Mouse (Mus musculus): ENCODE results near the gene Cse1l.

Cse1l gene

DNA sequence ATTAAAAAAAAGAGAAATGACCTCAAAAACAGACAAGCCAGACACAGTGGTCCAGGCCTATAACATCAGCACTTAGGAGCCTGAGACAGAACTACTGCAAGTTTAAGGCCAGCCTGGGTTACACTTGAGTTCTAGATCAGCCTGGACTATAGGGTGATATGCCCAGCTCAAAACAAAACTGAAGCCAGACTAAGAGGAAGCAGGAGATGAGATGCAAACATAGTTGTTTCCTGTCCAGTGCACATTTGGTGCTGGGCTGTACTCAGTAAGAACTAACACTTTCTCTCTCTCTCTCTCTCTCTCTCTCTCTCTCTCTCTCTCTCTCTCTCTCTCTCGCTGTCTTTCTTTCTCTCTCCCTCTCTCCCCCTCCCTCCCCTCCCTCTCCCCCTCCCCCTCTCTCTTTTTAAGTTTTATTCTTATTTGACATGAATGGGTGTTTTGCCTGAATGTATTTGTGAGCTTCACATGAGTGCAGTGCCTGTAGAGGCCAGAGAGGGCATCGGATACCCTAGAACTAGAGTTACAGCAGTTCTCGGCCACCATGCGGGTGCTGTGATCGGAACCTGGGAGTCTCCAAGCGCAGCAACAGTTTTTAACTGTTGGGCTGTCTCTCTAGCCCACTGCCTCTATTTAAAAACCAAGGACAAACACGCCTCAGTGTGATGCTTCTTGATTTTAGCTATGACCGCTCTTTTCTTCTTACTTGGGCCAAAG is 4.9 kb upstream of the Cse1l start:
- no peak for DNase-seq (ENCODE audit: low spot score in 2 of 2)

DNA sequence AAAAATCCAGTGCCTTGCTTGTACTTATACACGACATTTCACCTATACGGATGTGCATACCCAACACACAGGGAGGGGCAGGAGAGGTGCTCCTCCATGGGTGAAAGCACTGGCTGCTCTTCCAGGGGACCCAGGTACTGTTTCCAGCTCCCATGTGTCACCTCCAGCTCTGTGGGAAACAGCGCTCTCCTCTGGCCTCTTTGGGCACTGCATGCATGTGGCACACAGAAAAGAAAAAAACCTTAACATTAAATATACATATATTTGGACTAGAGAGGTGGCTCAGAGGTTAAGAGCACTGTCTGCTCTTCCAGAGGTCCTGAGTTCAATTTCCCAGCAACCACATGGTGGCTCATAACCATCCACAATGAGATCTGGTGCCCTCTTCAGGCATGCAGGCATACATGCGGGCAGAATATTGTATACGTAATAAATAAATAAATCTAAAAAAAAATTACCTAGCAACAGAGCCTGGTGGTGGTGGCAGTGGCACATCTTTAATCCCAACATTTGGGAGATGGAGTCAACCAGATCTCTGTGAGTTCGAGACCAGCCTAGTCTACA is 2.0 kb upstream of the Cse1l start:
- no peak for DNase-seq (ENCODE audit: low spot score in 2 of 2)

DNA sequence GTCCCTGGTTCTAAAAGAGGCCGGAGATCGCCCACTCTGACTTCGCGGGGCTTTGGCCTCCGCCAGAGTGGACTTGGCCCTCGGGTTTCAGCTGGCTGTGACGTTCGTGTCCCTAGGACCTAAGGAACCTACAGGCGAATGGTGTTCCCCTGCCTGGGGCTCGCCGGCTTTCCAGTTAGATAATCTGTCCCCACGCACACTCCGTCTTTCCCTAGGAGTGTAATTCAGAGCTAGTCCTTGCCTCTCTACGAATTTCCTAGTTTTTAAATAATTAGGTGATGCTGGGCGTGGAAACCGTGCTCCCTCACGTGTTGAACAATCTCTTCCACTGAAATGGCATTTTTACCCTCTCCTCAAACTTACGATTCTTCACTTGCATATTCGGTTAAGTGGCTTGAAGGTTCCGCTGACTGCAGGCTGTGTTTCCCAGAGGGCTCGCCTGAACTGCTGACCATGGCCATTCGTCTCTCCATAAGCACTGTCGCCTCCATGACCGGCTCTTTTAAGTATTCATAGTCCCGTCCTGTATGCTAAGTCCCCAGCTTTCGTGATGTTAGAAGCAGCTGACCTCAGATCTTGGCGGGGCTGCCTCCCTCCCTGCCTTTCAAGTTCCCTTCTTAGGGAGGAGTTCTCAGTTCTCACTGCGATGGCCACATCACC is 813 bp downstream of the Cse1l start:
- DNase-seq (ENCODE audit: low spot score in 2 of 2) = no peak

DNA sequence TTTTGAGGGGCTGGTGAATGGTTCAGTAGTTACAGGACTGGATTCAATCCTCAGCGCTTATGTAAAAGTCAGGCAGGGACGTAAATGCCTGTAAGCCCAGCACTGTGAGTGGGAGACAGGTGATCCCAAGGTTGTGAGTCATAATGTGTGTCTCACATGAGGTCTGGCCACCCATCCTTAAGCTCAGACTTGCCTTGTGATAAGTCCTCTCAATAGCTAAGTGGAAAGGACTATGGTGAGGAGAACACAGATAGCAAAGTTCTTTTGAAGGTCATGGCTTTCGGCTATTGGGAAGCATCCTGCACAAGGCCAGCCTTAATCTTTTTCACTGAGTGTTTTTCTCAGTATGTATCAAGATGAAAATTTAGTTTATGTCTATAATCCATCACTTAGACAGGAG is 3.9 kb downstream of the Cse1l start:
- DNase-seq (ENCODE audit: low spot score in 2 of 2) = no peak

DNA sequence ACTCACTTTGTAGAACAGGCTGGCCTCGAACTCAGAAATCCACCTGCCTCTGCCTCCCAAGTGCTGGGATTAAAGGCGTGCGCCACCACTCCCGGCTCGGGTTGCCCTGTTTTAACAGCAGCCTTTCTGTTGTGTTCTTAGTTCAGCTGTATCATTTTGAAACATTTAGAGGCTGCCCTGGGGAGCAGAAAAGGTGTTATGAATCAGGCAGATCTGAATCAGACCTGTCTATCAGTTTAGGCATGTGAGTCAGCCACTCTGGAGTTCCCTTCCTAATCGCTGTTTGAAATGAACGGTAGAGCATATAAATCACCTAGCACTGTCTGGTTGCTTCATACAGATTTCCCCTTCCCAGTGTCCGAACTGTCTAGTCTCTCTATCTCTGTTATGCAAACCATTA is 4.7 kb downstream of the Cse1l start:
- no peak for DNase-seq (ENCODE audit: low spot score in 2 of 2)

DNA sequence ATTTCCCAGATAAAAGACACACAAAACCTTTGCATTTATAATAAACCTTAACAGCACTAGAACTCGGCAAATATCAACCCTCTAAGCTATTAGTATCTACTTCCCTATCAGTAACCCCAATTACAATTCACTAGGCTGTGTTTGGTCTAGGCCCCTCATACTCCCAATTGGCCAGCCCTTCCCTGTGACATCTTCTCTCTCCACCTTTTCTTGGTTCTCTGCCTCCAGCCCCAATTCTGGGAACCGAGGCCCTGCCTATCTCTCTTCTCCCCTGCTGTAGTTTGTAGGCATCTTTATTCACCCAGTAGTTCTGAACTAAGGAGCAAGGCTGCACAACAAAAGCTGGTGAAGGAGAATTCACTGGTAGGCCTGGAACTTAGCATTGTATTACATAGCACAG is 18.1 kb downstream of the Cse1l start:
- no peak for DNase-seq (ENCODE audit: low spot score in 2 of 2)

DNA sequence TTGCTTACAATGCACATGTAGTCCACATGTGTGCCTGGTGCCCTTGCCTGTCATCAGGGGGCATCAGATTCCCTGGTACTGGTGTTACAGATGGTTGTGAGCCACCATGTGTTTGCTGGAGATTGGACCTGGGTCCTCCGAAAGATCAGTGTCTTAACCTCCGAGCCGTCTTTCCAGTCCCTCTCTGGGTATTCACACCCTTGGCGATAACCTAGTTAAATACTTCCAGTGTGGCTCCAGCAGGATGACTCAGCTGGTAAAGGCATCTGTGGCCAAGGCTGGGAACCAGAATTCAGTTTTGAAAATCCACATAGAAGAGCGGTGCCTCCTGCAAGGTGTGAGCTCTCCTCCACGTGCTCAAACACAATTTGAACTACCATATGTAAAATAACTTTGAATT is 28.1 kb downstream of the Cse1l start:
- no peak for DNase-seq (ENCODE audit: low spot score in 2 of 2)

DNA sequence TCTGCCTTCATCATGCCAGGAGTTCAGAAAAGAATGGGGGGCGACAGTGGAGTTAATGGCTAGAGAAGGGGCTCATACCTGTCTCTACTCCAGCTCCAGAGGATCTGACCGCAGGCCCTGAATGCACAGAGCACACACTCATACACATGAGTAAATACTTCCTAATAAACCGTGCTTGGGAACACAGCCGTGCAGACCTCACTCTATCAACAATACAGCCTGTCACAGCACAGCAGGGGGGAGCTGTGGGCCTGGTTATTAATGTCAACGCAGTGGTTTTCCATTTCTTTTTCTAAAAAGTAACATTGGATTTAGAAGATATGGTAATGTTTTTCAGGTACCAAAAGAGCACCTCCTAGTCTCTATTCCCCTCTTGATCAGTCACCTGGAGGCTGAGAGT is 28.6 kb downstream of the Cse1l start:
- no peak for DNase-seq (ENCODE audit: low spot score in 2 of 2)

DNA sequence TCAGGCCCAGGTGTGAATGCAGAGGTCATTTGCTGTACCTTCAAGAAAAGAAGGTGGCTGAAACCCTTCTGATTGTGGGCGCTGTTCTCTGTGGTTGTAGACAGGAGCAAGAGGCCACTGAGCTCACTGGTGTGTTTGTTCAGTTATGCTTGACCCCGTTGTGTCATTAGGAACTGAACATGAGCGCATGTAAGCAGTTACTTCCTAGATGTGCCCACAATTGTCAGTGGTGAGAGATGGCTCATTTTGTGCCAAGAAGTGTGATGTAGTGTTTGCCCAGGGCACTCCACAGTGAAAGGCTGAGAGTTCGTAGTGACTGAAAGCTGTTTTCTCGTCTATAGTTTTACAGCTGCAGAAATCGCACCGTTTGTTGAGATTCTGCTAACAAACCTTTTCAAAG is 29.7 kb downstream of the Cse1l start:
- no peak for DNase-seq (ENCODE audit: low spot score in 2 of 2)

DNA sequence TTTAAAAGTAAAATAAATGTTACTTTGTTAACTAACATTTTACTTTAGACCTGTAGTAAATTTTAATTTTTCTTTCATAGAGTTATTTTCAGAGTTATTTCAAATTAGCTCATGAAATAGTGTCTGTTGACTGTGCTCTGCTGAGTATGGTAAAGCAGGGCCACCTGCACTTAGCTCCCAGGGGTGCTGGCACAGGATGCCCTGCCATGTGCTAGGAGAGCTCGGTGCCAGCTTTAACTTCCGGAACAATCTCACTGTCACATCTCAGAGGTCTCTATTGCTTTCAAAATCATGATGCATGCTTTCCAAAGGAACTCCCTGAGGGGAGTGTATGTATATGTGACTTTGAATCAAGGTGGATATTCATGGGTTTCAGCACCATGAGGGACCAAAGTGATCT is 30.3 kb downstream of the Cse1l start:
- no peak for DNase-seq (ENCODE audit: low spot score in 2 of 2)

DNA sequence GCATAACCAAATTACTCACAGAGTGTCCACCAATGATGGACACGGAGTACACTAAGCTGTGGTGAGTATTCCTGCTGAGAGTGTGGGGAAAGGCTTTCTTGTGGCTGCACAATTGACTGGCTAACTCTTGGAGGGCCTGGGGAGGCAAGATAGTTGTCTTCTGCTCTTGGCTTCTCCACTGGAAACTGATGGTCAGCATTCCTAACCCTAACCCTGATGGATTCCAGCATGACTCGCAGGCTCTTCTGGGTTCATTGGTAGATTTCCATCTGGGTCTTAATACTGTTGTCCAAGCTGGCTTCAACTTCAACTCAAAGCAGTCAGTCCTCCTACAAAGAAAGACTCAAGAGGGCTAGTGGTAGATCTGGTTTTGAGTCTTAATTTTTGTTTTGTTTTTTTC is 37.3 kb downstream of the Cse1l start:
- no peak for DNase-seq (ENCODE audit: low spot score in 2 of 2)

DNA sequence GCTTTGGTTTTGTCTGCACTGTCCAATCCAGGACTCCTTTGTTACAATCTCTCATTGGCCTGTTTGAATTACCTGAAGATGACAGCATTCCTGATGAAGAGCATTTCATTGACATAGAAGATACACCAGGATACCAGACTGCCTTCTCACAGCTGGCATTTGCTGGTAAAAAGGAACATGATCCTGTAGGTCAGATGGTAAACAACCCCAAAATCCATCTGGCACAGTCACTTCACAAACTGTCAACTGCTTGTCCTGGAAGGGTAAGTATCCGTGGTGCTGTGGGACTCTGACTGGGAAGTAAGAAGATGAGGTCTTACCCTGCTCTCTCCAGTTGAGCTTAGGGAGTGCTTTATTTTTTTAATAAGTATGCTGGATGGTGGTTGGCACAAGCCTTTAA is 38.5 kb downstream of the Cse1l start:
- no peak for DNase-seq (ENCODE audit: low spot score in 2 of 2)

DNA sequence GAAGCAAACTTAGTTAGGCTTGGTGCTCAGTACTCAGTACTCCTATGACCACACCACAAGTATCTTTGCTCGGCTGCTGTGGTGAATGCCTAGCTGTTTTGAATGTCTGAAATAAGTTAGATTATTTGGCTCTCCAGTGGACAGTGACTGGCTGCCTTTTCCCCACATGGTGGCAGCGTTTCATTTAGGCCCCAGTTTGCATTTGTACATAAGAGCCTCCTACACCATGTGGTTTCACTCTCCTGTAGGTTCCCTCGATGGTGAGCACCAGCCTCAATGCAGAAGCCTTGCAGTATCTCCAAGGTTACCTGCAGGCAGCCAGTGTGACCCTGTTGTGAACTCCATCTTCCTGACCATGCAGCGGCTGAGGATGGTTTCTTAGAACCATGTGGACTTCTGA is 39.6 kb downstream of the Cse1l start:
- no peak for DNase-seq (ENCODE audit: low spot score in 2 of 2)

DNA sequence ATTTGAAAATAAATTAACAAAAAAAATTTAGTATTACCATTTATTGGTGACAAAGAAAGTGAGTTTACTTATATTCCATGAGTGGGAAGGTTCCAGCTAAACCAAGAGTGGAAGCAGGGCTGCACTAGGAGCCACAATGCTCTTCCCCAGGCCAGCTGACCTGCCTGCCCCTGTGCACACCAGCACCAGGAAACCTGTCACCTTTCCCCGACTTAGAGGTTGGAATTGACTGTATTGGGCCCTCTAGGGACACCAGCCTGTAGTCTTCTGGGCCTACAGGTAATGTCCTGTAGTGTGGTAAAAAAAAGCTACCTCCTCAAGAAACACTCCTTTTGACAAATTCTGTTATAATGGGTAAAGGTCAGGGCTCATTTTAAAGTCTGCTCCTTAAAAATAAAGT is 42.4 kb downstream of the Cse1l start:
- no peak for DNase-seq (ENCODE audit: low spot score in 2 of 2)

DNA sequence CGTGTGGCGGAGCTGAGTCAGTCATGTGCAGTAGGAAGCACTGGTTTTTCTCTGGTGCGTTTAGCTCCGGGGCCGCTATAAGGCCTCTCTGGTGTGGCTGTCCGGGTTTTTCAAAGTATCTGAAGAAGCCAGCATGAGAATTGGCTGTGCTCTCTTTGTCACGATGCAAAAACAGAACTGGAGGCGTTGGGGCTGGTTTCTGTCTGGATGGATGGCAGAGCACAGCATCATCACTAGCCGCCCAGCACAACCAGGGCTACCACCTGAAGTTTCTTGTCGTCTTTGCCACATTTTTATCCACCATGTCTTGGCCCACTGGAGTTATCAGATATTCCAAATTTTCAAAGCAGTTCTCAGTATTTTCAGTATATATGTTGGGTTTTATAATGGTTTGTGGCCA is 43.1 kb downstream of the Cse1l start:
- DNase-seq (ENCODE audit: low spot score in 2 of 2) = no peak

DNA sequence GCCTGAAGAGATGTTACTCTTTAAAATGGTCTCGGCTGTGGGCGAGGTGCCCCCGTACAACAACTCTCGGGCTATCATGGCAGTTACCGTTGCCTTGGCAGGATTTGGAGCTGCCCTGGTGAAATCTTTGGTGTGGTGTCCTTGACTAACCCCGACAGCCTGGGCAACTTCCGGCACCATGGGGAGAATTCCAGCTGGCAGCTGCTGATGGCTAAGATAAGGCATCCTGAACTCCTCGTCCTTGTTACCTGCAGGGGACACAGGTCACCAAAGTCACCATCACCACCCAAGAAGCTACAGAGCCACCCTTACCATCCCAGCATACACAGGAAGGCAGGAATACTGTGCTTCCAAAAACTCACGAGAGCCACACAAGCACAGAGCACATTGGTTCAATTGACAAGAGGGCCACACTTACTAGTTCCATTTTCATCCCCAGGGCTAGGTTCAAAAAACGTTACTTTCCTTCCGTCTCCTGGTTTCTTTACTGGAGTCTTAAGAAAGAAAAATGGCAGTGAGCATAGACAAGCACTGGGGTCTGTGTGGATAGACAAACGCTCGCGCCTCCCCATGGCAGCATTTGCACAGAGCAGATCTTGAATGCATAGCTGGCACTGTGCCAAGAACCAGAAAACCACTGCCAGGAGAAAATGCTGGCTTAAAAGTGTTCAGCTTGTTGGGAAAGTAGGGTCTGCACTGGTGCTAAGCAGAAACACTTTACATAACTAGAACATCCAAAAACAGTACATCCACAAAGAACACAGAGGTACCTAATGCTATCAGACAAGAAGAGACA is 45.2 kb downstream of the Cse1l start:
- no peak for DNase-seq (ENCODE audit: low spot score in 2 of 2)

DNA sequence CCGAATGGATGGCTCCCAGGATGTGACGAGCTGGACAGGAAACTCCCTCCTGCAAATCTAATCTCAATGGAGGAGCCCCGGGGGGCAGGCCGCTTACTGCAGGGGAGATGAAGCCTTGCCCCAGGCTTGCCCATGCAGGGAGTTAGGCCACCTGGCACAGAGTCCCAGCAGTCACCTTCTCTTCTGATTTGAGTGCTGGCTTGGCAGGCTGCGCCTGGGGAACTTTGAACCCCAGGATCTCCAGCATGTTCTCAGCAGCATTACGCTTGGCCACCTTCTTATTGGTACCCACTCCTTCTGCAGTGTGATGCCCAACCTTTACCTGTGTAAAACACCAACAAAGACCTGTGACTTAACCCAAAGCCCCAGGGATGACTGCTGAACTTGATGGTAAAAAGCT is 46.3 kb downstream of the Cse1l start:
- DNase-seq (ENCODE audit: low spot score in 2 of 2) = no peak

DNA sequence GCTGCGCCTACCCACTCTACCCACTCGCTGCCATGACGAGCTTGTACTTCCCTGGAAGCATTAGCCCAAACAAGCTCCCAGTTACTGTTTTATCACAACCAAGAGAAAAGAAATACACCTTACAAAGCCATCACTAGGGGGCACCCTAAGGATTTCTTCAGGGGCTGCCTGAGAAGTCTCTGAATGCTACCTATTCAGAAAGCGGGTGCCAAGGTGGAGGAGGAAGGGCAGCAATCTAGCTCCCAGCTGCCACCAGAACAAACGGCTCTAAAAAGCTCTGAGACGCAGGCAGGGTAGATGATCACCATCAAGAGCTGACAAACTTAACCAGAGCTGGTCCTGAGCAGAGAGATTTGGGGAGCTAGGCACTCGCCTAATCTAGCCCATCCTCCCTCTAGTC is 51.0 kb downstream of the Cse1l start:
- DNase-seq (ENCODE audit: low spot score in 2 of 2) = peak in 1 of 2 experiments; percentile 43

DNA sequence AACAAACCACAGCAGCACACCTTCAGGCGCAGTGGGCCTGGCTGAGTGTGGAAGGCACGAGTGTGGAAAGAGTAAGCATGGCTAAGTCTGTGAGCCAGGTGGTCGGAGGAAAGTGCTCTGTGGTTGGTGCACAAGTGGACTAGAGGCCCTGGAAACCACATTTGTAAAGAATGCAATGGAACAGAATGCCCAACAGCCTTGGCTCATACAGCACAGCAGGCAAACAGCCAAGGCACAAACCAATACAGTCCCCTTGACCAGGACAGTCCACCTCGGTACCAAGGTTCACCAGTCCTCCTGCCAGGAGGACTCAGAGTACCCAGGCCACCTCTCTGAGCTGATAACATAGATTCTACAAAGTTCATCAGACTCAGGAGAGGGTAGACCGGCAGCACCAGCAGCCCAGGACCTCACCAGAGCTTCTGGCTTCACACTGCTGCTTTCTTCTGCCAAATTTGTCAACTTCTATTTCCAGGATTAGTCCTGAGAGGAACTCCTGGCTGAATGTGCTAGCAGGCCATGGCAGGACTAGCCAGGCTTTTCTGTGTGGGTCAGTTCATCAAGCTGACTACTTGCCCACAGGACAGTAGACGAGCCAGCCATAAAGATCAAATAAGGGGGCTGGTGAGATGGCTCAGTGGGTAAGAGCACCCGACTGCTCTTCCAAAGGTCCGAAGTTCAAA is 54.9 kb downstream of the Cse1l start:
- no peak for DNase-seq (ENCODE audit: low spot score in 2 of 2)

DNA sequence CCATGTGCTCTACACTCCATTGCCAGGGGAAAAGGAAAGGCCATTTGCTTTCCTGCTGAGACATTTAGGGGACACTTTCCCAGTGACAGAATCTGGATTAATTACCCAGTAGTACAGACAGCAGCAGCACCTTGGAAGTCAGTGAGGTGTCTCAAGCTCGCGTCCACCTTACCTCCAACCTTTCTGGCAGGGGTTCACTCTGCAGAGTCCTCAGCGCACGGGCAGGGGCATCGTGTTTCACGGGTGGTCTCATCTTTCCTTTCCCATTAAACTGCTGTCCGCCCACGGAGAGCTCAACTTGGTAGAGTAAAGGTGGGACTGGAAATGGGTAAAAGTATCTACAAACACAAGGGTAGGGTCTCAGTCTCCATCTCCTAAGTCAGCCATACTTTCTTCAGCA is 57.4 kb downstream of the Cse1l start:
- DNase-seq (ENCODE audit: low spot score in 2 of 2) = no peak

DNA sequence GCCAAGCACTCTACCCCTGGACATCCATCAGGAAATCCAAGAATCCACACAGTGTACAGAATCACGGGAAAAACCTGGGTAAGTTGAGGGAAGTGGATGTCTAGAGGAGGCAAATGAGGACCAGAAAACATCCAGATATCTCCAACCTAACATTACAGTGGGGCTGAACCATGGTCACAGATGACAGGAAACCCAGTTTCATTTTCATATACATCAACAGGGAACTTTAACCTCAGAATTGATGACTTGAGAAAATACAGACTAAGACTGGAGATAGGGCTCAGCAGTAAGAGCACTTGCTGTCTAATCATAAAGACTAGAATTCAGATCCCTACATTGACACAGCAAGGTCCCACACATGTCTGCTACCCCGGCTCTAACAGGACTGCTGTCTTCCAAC is 58.9 kb downstream of the Cse1l start:
- DNase-seq (ENCODE audit: low spot score in 2 of 2) = no peak

DNA sequence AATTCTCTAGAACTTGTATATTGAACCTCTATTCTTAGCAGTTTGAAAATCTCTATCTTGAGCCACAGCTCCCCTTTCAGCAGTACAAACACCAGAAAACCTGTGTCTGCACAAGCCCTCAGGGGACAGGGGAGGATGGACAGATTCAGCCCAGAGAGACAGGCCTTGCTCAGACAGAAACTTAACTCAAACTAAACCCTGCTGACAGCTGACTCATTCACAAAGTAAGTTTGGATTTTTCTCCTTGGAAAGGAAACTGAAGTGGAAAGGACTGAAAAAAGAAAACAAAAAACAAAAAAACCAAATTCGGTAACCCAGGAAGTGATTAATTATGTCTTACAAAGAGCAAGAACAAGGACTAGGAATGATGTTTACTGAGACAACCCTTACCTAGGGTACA is 67.3 kb downstream of the Cse1l start:
- DNase-seq (ENCODE audit: low spot score in 2 of 2) = no peak
